Mouse (Mus musculus) forebrain, embryonic 13.5 days (tissue): ENCODE results near the gene Fam219a. TPM values are rescaled to one million over a fixed set of nuclear protein-coding genes. Genes with fewer than 3 reads are reported as not detected.

ENCODE experiments used
- ATAC-seq: fragments of 200-750 bp; cut with Nextera tagmentation; 2 replicates; pipeline ENCODE4 v1.8.0; 2017
- H3K27ac ChIP-seq: fragments of 300-500 bp; sonication (generic); 2 replicates; pipeline ENCODE4 v1.5.1; 2015; ENCODE audit warnings: inconsistent platforms, mild to moderate bottlenecking, moderate library complexity
- H3K27me3 ChIP-seq: fragments of 300-500 bp; sonication (generic); 2 replicates; pipeline ENCODE4 v1.6.1; 2015; ENCODE audit warnings: mild to moderate bottlenecking, inconsistent platforms
- H3K36me3 ChIP-seq: fragments of 300-500 bp; sonication (generic); 2 replicates; pipeline ENCODE4 v1.6.1; 2015; ENCODE audit warnings: mild to moderate bottlenecking, inconsistent platforms; ENCODE audit not compliant: poor library complexity, severe bottlenecking
- H3K4me1 ChIP-seq: fragments of 300-500 bp; sonication (generic); 2 replicates; pipeline ENCODE4 v1.6.1; 2015; ENCODE audit warnings: inconsistent platforms
- H3K4me2 ChIP-seq: fragments of 300-500 bp; sonication (generic); 2 replicates; pipeline ENCODE4 v1.6.1; 2015; ENCODE audit warnings: inconsistent platforms, mild to moderate bottlenecking, moderate library complexity
- H3K4me3 ChIP-seq: fragments of 300-500 bp; sonication (generic); 2 replicates; pipeline ENCODE4 v1.5.1; 2015; ENCODE audit warnings: mild to moderate bottlenecking, inconsistent platforms
- H3K9ac ChIP-seq: fragments of 300-500 bp; sonication (generic); 2 replicates; pipeline ENCODE4 v1.6.1; 2015; ENCODE audit warnings: mild to moderate bottlenecking, inconsistent platforms
- H3K9me3 ChIP-seq: fragments of 300-500 bp; sonication (generic); replicated peaks from 2 replicates; pipeline ENCODE4 v1.6.1; 2016; ENCODE audit warnings: inconsistent platforms
- WGBS: fragments of 180-500 bp; shearing (Covaris S2); methylation state at CpG from one replicate; pipeline ENCODE4 v1.1.7; 2015; 5-methylcytosine and 5-hydroxymethylcytosine counted together
- polyA plus RNA-seq: library from polyadenylated mRNA; unstranded; fragments of >200 nt; fragmentation: Nextera tagmentation; extraction: Ambion mirVana; gene quantifications from 2 replicates; pipeline ENCODE4 v1.2.1, GENCODE M21; 2015

Fam219a gene
- polyA plus RNA-seq = 8.0 and 10.8 TPM in 2 replicates

- under 1% methylated on average over 41 of the region's 41 CpGs for WGBS
- Histone ChIP-seq H3K27ac (peak within 1 kb of the TSS; percentile 91), H3K4me1 (peaks cover 38% of the 10 kb centered on the region)
Observed at GRCm38 (mm10) chr4:41569411-41569885, at the start of gene Fam219a, which contains the start of gene Dnaic1. TSS of gene Fam219a (minus strand) at chr4:41569538. TSS of gene Dnaic1 (plus strand) at chr4:41569775.

GRCm38 (mm10) chr4:41615661-41616599 is 46.6 kb upstream of the Fam219a start:
- H3K9ac ChIP-seq = no peak overlapping the region
- H3K4me1 ChIP-seq = peaks cover 83% of the 10 kb centered on the region
- H3K4me2 ChIP-seq = no peak overlapping the region
- no peak overlapping the region for H3K4me3 ChIP-seq
- H3K9me3 ChIP-seq = no peaks in the 10 kb centered on the region
- no peaks in the 10 kb centered on the region for H3K36me3 ChIP-seq
- H3K27ac ChIP-seq = peak overlapping the region; percentile 59
- no peaks in the 10 kb centered on the region for H3K27me3 ChIP-seq
- ATAC-seq = peak; percentile 56
- WGBS = 39% methylated on average over 9 of the region's 9 CpGs

More at GRCm38 (mm10) chr4:41569411-41569885, at the start of gene Fam219a, which contains the start of gene Dnaic1:
- H3K4me3 ChIP-seq = peak within 1 kb of the TSS; percentile 83
- peak within 1 kb of the TSS; percentile 91 for H3K4me2 ChIP-seq
- H3K9me3 ChIP-seq = no peaks in the 10 kb centered on the region
- no peaks in the 10 kb centered on the region for H3K36me3 ChIP-seq
- peaks cover 4% of the 10 kb centered on the region for H3K27me3 ChIP-seq
- H3K9ac ChIP-seq = peak within 1 kb of the TSS; percentile 88
- ATAC-seq = peak; percentile 98

- Histone ChIP-seq H3K4me3 (no peak overlapping the region), H3K27me3 (0 out of 2 replicates have a peak, but pooled peaks cover under 1% of the 10 kb centered on the region), H3K9me3 (no peaks in the 10 kb centered on the region), H3K27ac (no peak overlapping the region), H3K9ac (no peak overlapping the region), H3K4me1 (peaks cover 93% of the 10 kb centered on the region), H3K36me3 (no peaks in the 10 kb centered on the region), H3K4me2 (no peak overlapping the region)
- no peak for ATAC-seq
- WGBS = 6% methylated on average over 7 of the region's 7 CpGs
Observed at GRCm38 (mm10) chr4:41614156-41614555, 44.8 kb upstream of the Fam219a start.

- Histone ChIP-seq H3K27ac (peak overlapping the region; percentile 90), H3K4me2 (no peak overlapping the region), H3K9ac (no peak overlapping the region), H3K36me3 (no peaks in the 10 kb centered on the region), H3K9me3 (no peaks in the 10 kb centered on the region), H3K4me1 (peaks cover 78% of the 10 kb centered on the region), H3K4me3 (no peak overlapping the region), H3K27me3 (peaks cover 9% of the 10 kb centered on the region; the same call in 1 of the 2 replicates)
- 3% methylated on average over 8 of the region's 8 CpGs for WGBS
- peak; percentile 87 for ATAC-seq
Observed at GRCm38 (mm10) chr4:41612166-41612565, 42.8 kb upstream of the Fam219a start.

- H3K4me1 ChIP-seq = peaks cover 66% of the 10 kb centered on the region
- H3K27me3 ChIP-seq = peaks cover 9% of the 10 kb centered on the region; the same call in 1 of the 2 replicates
- H3K4me3 ChIP-seq = no peak overlapping the region
- H3K9me3 ChIP-seq = no peaks in the 10 kb centered on the region
- peak overlapping the region; percentile 26; the same call in 1 of the 2 replicates for H3K27ac ChIP-seq
- ATAC-seq = no peak
- WGBS = 26% methylated on average over 6 of the region's 6 CpGs
- H3K36me3 ChIP-seq = no peaks in the 10 kb centered on the region
- H3K9ac ChIP-seq = no peak overlapping the region
- H3K4me2 ChIP-seq = no peak overlapping the region
Observed at GRCm38 (mm10) chr4:41610594-41610980, 41.2 kb upstream of the Fam219a start.

- Histone ChIP-seq H3K27ac (peak overlapping the region; percentile 48), H3K27me3 (peaks cover 9% of the 10 kb centered on the region; the same call in 1 of the 2 replicates), H3K4me2 (no peak overlapping the region), H3K4me3 (no peak overlapping the region), H3K9ac (no peak overlapping the region), H3K36me3 (no peaks in the 10 kb centered on the region), H3K9me3 (no peaks in the 10 kb centered on the region), H3K4me1 (peaks cover 66% of the 10 kb centered on the region)
- no peak for ATAC-seq
- 60% methylated on average over 10 of the region's 10 CpGs for WGBS
Observed at GRCm38 (mm10) chr4:41609681-41610593, 40.6 kb upstream of the Fam219a start.

- H3K27ac ChIP-seq = no peak overlapping the region
- H3K4me1 ChIP-seq = peaks cover 44% of the 10 kb centered on the region
- H3K4me3 ChIP-seq = no peak overlapping the region
- no peaks in the 10 kb centered on the region for H3K36me3 ChIP-seq
- no peaks in the 10 kb centered on the region for H3K9me3 ChIP-seq
- H3K27me3 ChIP-seq = peaks cover 19% of the 10 kb centered on the region; the same call in 1 of the 2 replicates
- ATAC-seq = no peak
- no peak overlapping the region for H3K9ac ChIP-seq
- 44% methylated on average over 4 of the region's 4 CpGs for WGBS
- H3K4me2 ChIP-seq = no peak overlapping the region
Observed at GRCm38 (mm10) chr4:41606784-41607183, 37.4 kb upstream of the Fam219a start.

GRCm38 (mm10) chr4:41604476-41605396 is 35.4 kb upstream of the Fam219a start:
- Histone ChIP-seq H3K27ac (no peak overlapping the region), H3K27me3 (peaks cover 19% of the 10 kb centered on the region; the same call in 1 of the 2 replicates), H3K9me3 (no peaks in the 10 kb centered on the region), H3K9ac (0 out of 2 replicates have a peak overlapping the region, but pooled peaks have one; percentile 10), H3K4me1 (peaks cover 23% of the 10 kb centered on the region), H3K36me3 (no peaks in the 10 kb centered on the region), H3K4me3 (no peak overlapping the region), H3K4me2 (no peak overlapping the region)
- 31% methylated on average over 8 of the region's 8 CpGs for WGBS
- peak; percentile 68 for ATAC-seq

- 20% methylated on average over 4 of the region's 4 CpGs for whole genome bisulfite sequencing
- Histone ChIP-seq H3K9ac (no peak overlapping the region), H3K36me3 (no peaks in the 10 kb centered on the region), H3K27me3 (peaks cover 9% of the 10 kb centered on the region), H3K4me1 (peaks cover 15% of the 10 kb centered on the region), H3K27ac (no peak overlapping the region), H3K4me2 (no peak overlapping the region), H3K4me3 (no peak overlapping the region), H3K9me3 (no peaks in the 10 kb centered on the region)
- no peak for ATAC-seq
Observed at GRCm38 (mm10) chr4:41602818-41603217, 33.5 kb upstream of the Fam219a start.

GRCm38 (mm10) chr4:41583353-41583752 is 14.0 kb upstream of the Fam219a start:
- ATAC-seq = no peak; the same call in 1 of the 2 replicates
- H3K4me2 ChIP-seq = no peak overlapping the region
- peaks cover 3% of the 10 kb centered on the region; the same call in 1 of the 2 replicates for H3K27me3 ChIP-seq
- H3K27ac ChIP-seq = no peak overlapping the region
- H3K9me3 ChIP-seq = no peaks in the 10 kb centered on the region
- H3K36me3 ChIP-seq = no peaks in the 10 kb centered on the region
- H3K4me3 ChIP-seq = no peak overlapping the region
- WGBS = 72% methylated on average over 7 of the region's 7 CpGs
- H3K4me1 ChIP-seq = peaks cover 4% of the 10 kb centered on the region; the same call in 1 of the 2 replicates
- H3K9ac ChIP-seq = no peak overlapping the region
